ENCODE assay signal across 20 mouse cellular contexts in genomic region chr4:62963806-62964205, GRCm38 (mm10). TPM values are rescaled to one million over a fixed set of nuclear protein-coding genes. Genes with fewer than 3 reads are reported as not detected.
DNase-seq lines count a peak whose midpoint lies in the region; ATAC-seq and TF ChIP-seq lines count a peak whose summit lies in the region.
"Had no signal": no experiment of that assay in that cellular context is flagged by ENCODE, and none has a peak within 500 bp of the region (broad histone marks: within the 10 kb centered on the region; RNA-seq: fewer than 3 reads in every experiment).

No protein-coding gene starts in this region.

- no peak for TF ChIP-seq CTCF in intestine, postnatal 0 days (IDR thresholded peaks at IDR 0.05; ENCODE audit: low read depth)
- TF ChIP-seq CTCF in stomach, postnatal 0 days (IDR thresholded peaks at IDR 0.05; ENCODE audit: low read depth) = no peak

- H3K27ac ChIP-seq in intestine, embryonic 15.5 days = 0 out of 2 replicates have a peak overlapping the region, but pooled peaks have one; percentile 6
- H3K27ac ChIP-seq in intestine, postnatal 0 days (ENCODE audit: low read depth, low read length) = no peak overlapping the region
- 0 out of 2 replicates have a peak overlapping the region, but pooled peaks have one; percentile 4 for H3K27ac ChIP-seq in limb, embryonic 15.5 days
- no peak overlapping the region for H3K27ac ChIP-seq in limb, embryonic 10.5 days
- H3K27ac ChIP-seq in stomach, embryonic 15.5 days = peak overlapping the region; percentile 4; the same call in 1 of the 2 replicates
- H3K27ac ChIP-seq in stomach, postnatal 0 days (replicated peaks) = no peak overlapping the region
- H3K27ac ChIP-seq: embryonic facial prominence, embryonic 12.5 days; forebrain, embryonic 15.5 days; hindbrain, embryonic 15.5 days had no signal

- H3K4me1 ChIP-seq in intestine, embryonic 15.5 days (replicated peaks) = 0 out of 2 replicates have a peak, but pooled peaks cover 2% of the 10 kb centered on the region
- 0 out of 2 replicates have a peak, but pooled peaks cover 2% of the 10 kb centered on the region for H3K4me1 ChIP-seq in intestine, postnatal 0 days (replicated peaks; ENCODE audit: control insufficient read depth, insufficient read depth, low read length)
- peaks cover 5% of the 10 kb centered on the region; the same call in 1 of the 2 replicates for H3K4me1 ChIP-seq in limb, embryonic 15.5 days
- peaks cover 7% of the 10 kb centered on the region; the same call in 1 of the 2 replicates for H3K4me1 ChIP-seq in limb, embryonic 10.5 days
- H3K4me1 ChIP-seq in stomach, embryonic 15.5 days = no peaks in the 10 kb centered on the region
- H3K4me1 ChIP-seq in stomach, postnatal 0 days (replicated peaks; ENCODE audit: control insufficient read depth, insufficient read depth) = no peaks in the 10 kb centered on the region
- H3K4me1 ChIP-seq: heart, embryonic 12.5 days had no signal

- no peaks in the 10 kb centered on the region for H3K9me3 ChIP-seq in intestine, embryonic 15.5 days
- no peaks in the 10 kb centered on the region for H3K9me3 ChIP-seq in intestine, postnatal 0 days (ENCODE audit: control insufficient read depth)
- H3K9me3 ChIP-seq in limb, embryonic 15.5 days = no peaks in the 10 kb centered on the region
- no peaks in the 10 kb centered on the region for H3K9me3 ChIP-seq in limb, embryonic 10.5 days (replicated peaks)
- H3K9me3 ChIP-seq in stomach, embryonic 15.5 days = no peaks in the 10 kb centered on the region
- H3K9me3 ChIP-seq in stomach, postnatal 0 days (ENCODE audit: control insufficient read depth, low read length) = no peaks in the 10 kb centered on the region
- H3K9me3 ChIP-seq: embryonic facial prominence, embryonic 12.5 days; forebrain, embryonic 15.5 days; heart, embryonic 12.5 days; hindbrain, embryonic 15.5 days had no signal

- no peaks in the 10 kb centered on the region for H3K27me3 ChIP-seq in intestine, embryonic 15.5 days (replicated peaks)
- H3K27me3 ChIP-seq in intestine, postnatal 0 days (replicated peaks; ENCODE audit: control insufficient read depth, insufficient read depth, low read length) = no peaks in the 10 kb centered on the region
- H3K27me3 ChIP-seq in limb, embryonic 15.5 days = no peaks in the 10 kb centered on the region
- no peaks in the 10 kb centered on the region for H3K27me3 ChIP-seq in limb, embryonic 10.5 days (ENCODE audit: low read depth, poor library complexity, severe bottlenecking)
- H3K27me3 ChIP-seq in stomach, embryonic 15.5 days (replicated peaks) = no peaks in the 10 kb centered on the region
- no peaks in the 10 kb centered on the region for H3K27me3 ChIP-seq in stomach, postnatal 0 days (ENCODE audit: control insufficient read depth, insufficient read depth, low read length)
- H3K27me3 ChIP-seq: embryonic facial prominence, embryonic 12.5 days; forebrain, embryonic 15.5 days; heart, embryonic 12.5 days; hindbrain, embryonic 15.5 days had no signal

- peak; percentile 22 for DNase-seq in adrenal gland, postnatal 10 days
- no peak for DNase-seq in adrenal gland, adult (ENCODE audit: inconsistent age in 2 of 2, low spot score in 1 of 2)
- no peak for DNase-seq in limb, embryonic 10.5 days (ENCODE audit: low spot score)
- no peak for DNase-seq in stomach, postnatal 0 days (ENCODE audit: low spot score)
- DNase-seq: adrenal gland, postnatal 36 days; B cell, adult 2 months; cerebellum, adult 11-12 months; cerebellum, adult 9-10 months; cerebellum, postnatal 25 days; gastrocnemius, postnatal 14 days had no signal

- ATAC-seq in intestine, embryonic 15.5 days = no peak
- ATAC-seq in intestine, postnatal 0 days = no peak
- ATAC-seq in limb, embryonic 15.5 days (ENCODE audit: insufficient number of reproducible peaks, low FRiP score, low TSS enrichment, low read depth) = no peak
- ATAC-seq in stomach, embryonic 15.5 days (ENCODE audit: insufficient read depth, low FRiP score, low read depth) = no peak
- no peak for ATAC-seq in stomach, postnatal 0 days (ENCODE audit: low FRiP score, low TSS enrichment)
- ATAC-seq: CD4-positive, CD25-positive, alpha-beta regulatory T cell, adult 4 months; forebrain, embryonic 15.5 days had no signal

- no peak for TF ChIP-seq EP300 in stomach, postnatal 0 days (optimal IDR thresholded peaks at IDR 0.05)

- WGBS in intestine, embryonic 15.5 days = 72% methylated on average over 4 of the region's 4 CpGs
- WGBS in intestine, postnatal 0 days = 66% methylated on average over 4 of the region's 4 CpGs
- WGBS in limb, embryonic 15.5 days = 65% methylated on average over 4 of the region's 4 CpGs
- WGBS in limb, embryonic 10.5 days = 83% methylated on average over 4 of the region's 4 CpGs
- 64% methylated on average over 4 of the region's 4 CpGs for WGBS in stomach, embryonic 15.5 days
- WGBS in stomach, postnatal 0 days = 56% methylated on average over 4 of the region's 4 CpGs

- H3K4me2 ChIP-seq in intestine, embryonic 15.5 days (replicated peaks) = no peak overlapping the region
- H3K4me2 ChIP-seq in intestine, postnatal 0 days (replicated peaks; ENCODE audit: low read depth) = no peak overlapping the region
- no peak overlapping the region for H3K4me2 ChIP-seq in limb, embryonic 15.5 days
- no peak overlapping the region for H3K4me2 ChIP-seq in stomach, embryonic 15.5 days
- no peak overlapping the region for H3K4me2 ChIP-seq in stomach, postnatal 0 days (replicated peaks; ENCODE audit: low read depth)
- H3K4me2 ChIP-seq: embryonic facial prominence, embryonic 12.5 days; forebrain, embryonic 15.5 days; heart, embryonic 12.5 days; hindbrain, embryonic 15.5 days had no signal

- H3K36me3 ChIP-seq in intestine, embryonic 15.5 days = no peaks in the 10 kb centered on the region
- no peaks in the 10 kb centered on the region for H3K36me3 ChIP-seq in intestine, postnatal 0 days (ENCODE audit: control insufficient read depth, insufficient read depth)
- H3K36me3 ChIP-seq in limb, embryonic 15.5 days = no peaks in the 10 kb centered on the region
- no peaks in the 10 kb centered on the region for H3K36me3 ChIP-seq in limb, embryonic 10.5 days
- H3K36me3 ChIP-seq in stomach, embryonic 15.5 days = no peaks in the 10 kb centered on the region
- H3K36me3 ChIP-seq in stomach, postnatal 0 days (ENCODE audit: control insufficient read depth, insufficient read depth, low read length) = no peaks in the 10 kb centered on the region
- H3K36me3 ChIP-seq: embryonic facial prominence, embryonic 12.5 days; forebrain, embryonic 15.5 days; G1E; heart, embryonic 12.5 days; hindbrain, embryonic 15.5 days had no signal

- H3K4me3 ChIP-seq in intestine, embryonic 15.5 days (replicated peaks) = no peak overlapping the region
- no peak overlapping the region for H3K4me3 ChIP-seq in intestine, postnatal 0 days (ENCODE audit: low read depth, low read length)
- H3K4me3 ChIP-seq in limb, embryonic 15.5 days = no peak overlapping the region
- H3K4me3 ChIP-seq in limb, embryonic 10.5 days = no peak overlapping the region
- H3K4me3 ChIP-seq in stomach, embryonic 15.5 days (replicated peaks) = no peak overlapping the region
- no peak overlapping the region for H3K4me3 ChIP-seq in stomach, postnatal 0 days (ENCODE audit: low read depth, low read length)
- H3K4me3 ChIP-seq: embryonic facial prominence, embryonic 12.5 days; forebrain, embryonic 15.5 days; heart, embryonic 12.5 days; hindbrain, embryonic 15.5 days had no signal

- H3K9ac ChIP-seq in intestine, embryonic 15.5 days = no peak overlapping the region
- H3K9ac ChIP-seq in intestine, postnatal 0 days (ENCODE audit: low read depth, low read length) = no peak overlapping the region
- H3K9ac ChIP-seq in limb, embryonic 15.5 days = no peak overlapping the region
- no peak overlapping the region for H3K9ac ChIP-seq in stomach, embryonic 15.5 days
- H3K9ac ChIP-seq in stomach, postnatal 0 days (ENCODE audit: low read length) = no peak overlapping the region
- H3K9ac ChIP-seq: embryonic facial prominence, embryonic 12.5 days; forebrain, embryonic 15.5 days; heart, embryonic 12.5 days; hindbrain, embryonic 15.5 days had no signal

RNA-seq across cellular contexts. Expression of gene Zfp618, which starts 1.6 kb away (rescaled TPM):
- total RNA-seq in adrenal gland, postnatal 10 days (2021) = 10 to 100 TPM in 1 of 2 experiments, 1 to 10 TPM in 1; 9.1 to 11.0 TPM
- polyA plus RNA-seq in intestine, embryonic 15.5 days (2015; fragmentation: Nextera tagmentation; extraction: Ambion mirVana) = 20.1 and 20.6 TPM in 2 replicates
- 2.6 and 5.6 TPM in 2 replicates for polyA plus RNA-seq in intestine, postnatal 0 days (2015; fragmentation: Nextera tagmentation; extraction: Ambion mirVana)
- 26.2 and 32.5 TPM in 2 replicates for polyA plus RNA-seq in limb, embryonic 15.5 days (2015; fragmentation: Nextera tagmentation; extraction: Ambion mirVana)
- polyA plus RNA-seq in limb, embryonic 10.5 days (2016; fragmentation: Nextera tagmentation; extraction: Ambion mirVana) = 23.7 and 35.7 TPM in 2 replicates
- 17.0 and 21.2 TPM in 2 replicates for polyA plus RNA-seq in stomach, embryonic 15.5 days (2015; fragmentation: Nextera tagmentation; extraction: Ambion mirVana)
- polyA plus RNA-seq in stomach, postnatal 0 days (2015; fragmentation: Nextera tagmentation; extraction: Ambion mirVana) = 5.8 and 6.7 TPM in 2 replicates
- polyA plus RNA-seq: G1E had no signal

Comparison
In these comparisons a context has a peak if more than half of its experiments do, and no peak if none do; other contexts are left out.
1. H3K27ac ChIP-seq: peak in intestine, embryonic 15.5 days (single experiment), limb, embryonic 15.5 days (single experiment) and stomach, embryonic 15.5 days (single experiment); none in intestine, postnatal 0 days (single experiment), limb, embryonic 10.5 days (single experiment) and stomach, postnatal 0 days (single experiment).